Mouse (Mus musculus): ENCODE data around the gene Szt2.

DNA sequence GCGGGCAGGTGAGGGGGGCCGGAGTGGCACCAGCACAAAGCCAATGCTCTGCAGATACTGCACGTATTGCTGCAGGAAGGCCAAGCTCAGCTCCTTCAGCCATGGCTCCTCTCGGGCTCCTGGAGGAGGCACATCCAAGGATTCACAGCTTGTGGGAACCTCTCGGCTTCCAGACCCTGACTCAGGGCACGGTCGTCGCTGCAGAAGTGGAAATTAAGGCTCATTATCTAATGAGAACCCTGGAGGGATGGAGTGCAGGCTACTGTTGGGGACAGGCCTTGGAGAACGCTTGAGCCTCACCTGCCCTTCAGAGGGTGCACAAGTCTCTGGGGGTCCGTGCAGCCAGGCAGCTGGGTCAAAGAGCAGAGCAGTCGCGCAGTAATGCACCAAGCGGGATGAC is 37.3 kb downstream of the Szt2 start:
- TF ChIP-seq GATA1 (IDR thresholded peaks at IDR 0.05; ENCODE audit: borderline replicate concordance, low read length) (no peak), CTCF (IDR thresholded peaks at IDR 0.05; ENCODE audit: low read depth, low read length) (no peak), TAL1 (conservative IDR thresholded peaks at IDR 0.05; ENCODE audit: low read depth, low read length) (no peak), POLR2AphosphoS5 (IDR thresholded peaks at IDR 0.05; ENCODE audit: insufficient replicate concordance, low read depth, low read length) (no peak), GATA2 (IDR thresholded peaks at IDR 0.05; ENCODE audit: borderline replicate concordance, low read depth, low read length) (no peak)

Measured in G1E (cell line).